Mouse (Mus musculus) activated CD4-positive, CD25-positive, alpha-beta regulatory T cell (primary cell): Measurements from ENCODE around the gene Runx3. TPM values are rescaled to one million over a fixed set of nuclear protein-coding genes. Genes with fewer than 3 reads are reported as not detected.

ENCODE experiments used
- polyA plus RNA-seq, 2 experiments: library from polyadenylated mRNA; unstranded; fragments of 100-300 nt; shearing (Covaris generic); gene quantifications; one replicate each; pipeline ENCODE4 v1.2.1; 2017

Gene Runx3
- polyA plus RNA-seq: 10 to 100 TPM; 17.5 to 44.8 TPM

DNA sequence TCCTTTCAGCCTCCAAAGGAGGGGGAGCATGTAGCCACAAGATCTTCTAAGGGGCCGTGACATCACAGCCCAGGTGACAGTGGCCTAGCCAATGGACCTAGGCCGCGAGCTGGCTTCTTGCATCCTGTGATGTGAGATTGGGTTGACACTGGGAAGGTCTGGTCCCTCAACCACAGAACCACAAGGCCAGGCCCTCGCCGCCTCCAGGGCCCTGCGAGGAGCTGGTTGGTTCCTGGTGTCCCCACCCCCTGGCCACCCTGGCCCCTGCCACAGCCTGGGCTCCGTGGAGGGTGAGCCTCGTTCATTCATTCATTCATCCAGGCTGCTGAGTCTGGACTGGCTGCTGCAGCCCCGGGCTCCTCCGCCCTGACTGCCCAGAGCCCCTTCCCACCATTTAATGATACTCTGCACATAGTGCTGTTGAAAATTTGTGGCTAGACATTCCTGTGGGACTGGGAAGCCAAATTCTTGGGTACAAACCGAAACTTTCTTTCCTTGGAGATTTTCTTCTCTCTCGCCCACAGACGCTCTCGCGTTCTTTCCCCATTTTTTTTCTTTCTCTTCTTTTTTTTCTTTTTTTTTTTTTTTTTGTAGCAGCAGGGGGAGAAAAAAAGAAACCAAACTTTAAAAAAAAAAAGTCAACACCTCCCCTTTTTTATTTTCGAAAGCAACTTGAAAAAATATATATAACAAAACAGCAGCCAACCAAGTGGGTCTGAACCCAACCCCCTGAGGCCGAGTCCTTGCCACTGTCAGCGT lies at the start of gene Runx3:
TSS of gene Runx3 (plus strand) at position 311 of the 759 bp plus-strand sequence.

Other genes with a start within 250 kb of the Runx3 start
- 100 to 1,000 TPM; 477 to 612 TPM for gene Tmem50a, start 205.6 kb upstream of the Runx3 start, polyA plus RNA-seq
- gene Rsrp1, start 197.1 kb upstream of the Runx3 start, polyA plus RNA-seq: 100 to 1,000 TPM; 720 to 760 TPM
- gene Syf2, start 189.8 kb upstream of the Runx3 start, polyA plus RNA-seq: 100 to 1,000 TPM; 176 to 207 TPM
- gene Clic4, start 152.2 kb downstream of the Runx3 start, polyA plus RNA-seq: 10 to 100 TPM; 18.2 to 23.0 TPM
- 100 to 1,000 TPM; 161 to 179 TPM for gene Srrm1, start 232.7 kb downstream of the Runx3 start, polyA plus RNA-seq